Mouse (Mus musculus): ENCODE measurements at regions not wholly inside any gene's neighbourhood (a gene's known extent, or its start where the extent isn't known, plus 50 kb on each side); places are given as distances from the start of the nearest gene placed in this dataset.

DNA sequence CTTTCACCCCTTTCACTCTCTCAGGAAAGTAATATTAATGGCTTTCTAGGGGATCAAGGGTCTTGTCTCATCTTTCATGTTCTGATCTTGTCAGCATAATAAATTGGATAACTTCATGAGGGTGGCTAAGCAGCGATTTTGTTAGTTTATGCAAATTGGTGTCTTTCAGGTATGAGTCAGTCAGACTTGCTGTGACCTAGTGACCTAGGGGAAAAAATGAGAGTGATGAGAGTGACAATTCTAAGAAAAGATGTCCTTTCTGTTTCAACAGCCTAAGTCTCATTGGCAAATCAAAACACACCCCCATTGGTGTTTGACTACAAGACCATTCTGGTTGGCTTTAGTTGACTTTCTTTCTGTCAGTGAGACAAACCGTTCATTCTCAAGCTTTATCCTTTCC lies 68.0 kb upstream of the Actbl2 start:
- DNase-seq = no peak

GRCm38 (mm10) chr13:111193919-111194318 lies 60.9 kb upstream of the Actbl2 start:
- no peak for DNase-seq

DNA sequence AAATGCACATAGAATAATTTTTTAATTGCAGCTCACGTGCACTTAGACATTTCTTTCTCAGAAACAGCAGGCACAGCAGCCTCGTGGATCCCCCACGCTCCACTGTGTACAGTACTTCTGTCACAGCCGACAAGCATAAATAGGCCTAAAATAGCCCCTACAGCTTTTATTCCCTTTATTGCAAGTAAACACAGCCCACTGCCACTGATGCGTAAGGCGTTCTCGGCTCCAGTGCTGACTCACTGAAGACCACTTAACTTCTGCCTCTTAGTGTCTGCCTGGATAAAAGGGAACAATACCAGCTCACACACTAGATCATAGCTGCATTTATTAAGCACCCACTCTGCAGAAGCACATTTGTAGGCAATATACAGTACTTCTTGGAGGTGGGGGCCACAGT lies 60.5 kb upstream of the Actbl2 start:
- no peak for DNase-seq

GRCm38 (mm10) chr13:111201532-111201931 lies 53.3 kb upstream of the Actbl2 start:
- DNase-seq = no peak

DNA sequence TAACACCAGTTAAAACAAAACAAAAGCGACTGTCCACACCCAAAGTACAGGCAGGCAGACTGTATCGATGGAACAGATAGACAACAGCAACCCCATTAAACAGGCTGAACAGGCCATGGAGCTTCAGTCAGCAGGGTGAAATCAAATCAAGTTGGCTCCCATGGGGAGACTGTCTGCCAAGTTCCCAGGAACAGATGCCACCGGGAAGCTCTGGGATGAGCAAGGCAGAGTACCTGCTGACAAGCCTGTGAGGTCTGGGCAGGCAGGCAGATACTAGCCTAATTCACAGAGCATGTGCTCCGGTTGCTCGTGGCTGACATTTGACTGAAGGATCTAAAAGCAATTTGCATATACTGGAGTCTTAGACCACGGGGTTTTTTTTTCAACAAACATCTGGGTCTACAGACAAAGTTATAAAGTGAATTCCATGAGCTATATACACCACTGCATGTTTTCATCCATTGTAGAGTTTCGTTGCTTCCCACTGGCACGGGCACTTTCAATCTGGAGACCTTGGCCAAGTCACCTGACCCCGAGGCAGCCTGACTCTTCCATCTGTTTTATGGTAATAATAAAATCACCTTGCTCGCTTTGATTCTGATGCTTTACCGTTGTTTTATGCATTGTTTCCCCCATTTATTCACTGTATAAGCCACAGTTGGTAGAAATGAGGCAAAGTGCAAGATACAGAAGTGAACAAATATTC lies 50.1 kb upstream of the Actbl2 start:
- peak; percentile 23 for DNase-seq

Data from right cerebral cortex, postnatal 4 days (tissue).